Mouse (Mus musculus) kidney, embryonic 14.5 days (tissue): ENCODE data around the gene Myo19. TPM values are rescaled to one million over a fixed set of nuclear protein-coding genes. Genes with fewer than 3 reads are reported as not detected.

Source experiments
- ATAC-seq: fragments of 200-750 bp; cut with Nextera tagmentation; 2 replicates; pipeline ENCODE4 v1.8.0; 2017; ENCODE audit warnings: moderate number of reproducible peaks, mild to moderate bottlenecking, moderate TSS enrichment, moderate library complexity; ENCODE audit not compliant: low FRiP score, low TSS enrichment
- H3K27ac ChIP-seq: fragments of 300-500 bp; sonication (generic); 2 replicates; pipeline ENCODE4 v1.5.1; 2014; ENCODE audit warnings: low read depth, mild to moderate bottlenecking, low read length, moderate library complexity, mixed read lengths
- H3K27me3 ChIP-seq: fragments of 300-500 bp; sonication (generic); 2 replicates; pipeline ENCODE4 v1.6.1; 2014; ENCODE audit warnings: mild to moderate bottlenecking, low read length; ENCODE audit not compliant: control insufficient read depth, insufficient read depth
- H3K36me3 ChIP-seq: fragments of 300-500 bp; sonication (generic); 2 replicates; pipeline ENCODE4 v1.6.1; 2014; ENCODE audit warnings: low read length, mixed read lengths; ENCODE audit not compliant: control insufficient read depth, insufficient read depth
- H3K4me1 ChIP-seq: fragments of 300-500 bp; sonication (generic); 2 replicates; pipeline ENCODE4 v1.6.1; 2014; ENCODE audit warnings: low read length, mixed read lengths; ENCODE audit not compliant: control insufficient read depth, insufficient read depth
- H3K4me2 ChIP-seq: fragments of 300-500 bp; sonication (generic); replicated peaks from 2 replicates; pipeline ENCODE4 v1.6.1; 2014; ENCODE audit warnings: low read depth, mild to moderate bottlenecking, low read length
- H3K4me3 ChIP-seq: fragments of 300-500 bp; sonication (generic); 2 replicates; pipeline ENCODE4 v1.5.1; 2014; ENCODE audit warnings: mild to moderate bottlenecking, low read length
- H3K9ac ChIP-seq: fragments of 300-500 bp; sonication (generic); 2 replicates; pipeline ENCODE4 v1.6.1; 2014; ENCODE audit warnings: low read depth, mild to moderate bottlenecking, low read length, moderate library complexity
- H3K9me3 ChIP-seq: fragments of 300-500 bp; sonication (generic); 2 replicates; pipeline ENCODE4 v1.6.1; 2016; ENCODE audit warnings: low read length; ENCODE audit not compliant: control insufficient read depth
- WGBS: fragments of 180-500 bp; shearing (Covaris S2); extraction: QIAGEN DNeasy Blood & Tissue Kit; methylation state at CpG from one replicate; pipeline ENCODE4 v1.1.7; 2014; 5-methylcytosine and 5-hydroxymethylcytosine counted together
- polyA plus RNA-seq: library from polyadenylated mRNA; unstranded; fragments of >200 nt; fragmentation: Nextera tagmentation; extraction: Ambion mirVana; gene quantifications from 2 replicates; pipeline ENCODE4 v1.2.1, GENCODE M21; 2014

Myo19 gene
- polyA plus RNA-seq, 1 experiment from 2014 or later, result 15.0 TPM

DNA sequence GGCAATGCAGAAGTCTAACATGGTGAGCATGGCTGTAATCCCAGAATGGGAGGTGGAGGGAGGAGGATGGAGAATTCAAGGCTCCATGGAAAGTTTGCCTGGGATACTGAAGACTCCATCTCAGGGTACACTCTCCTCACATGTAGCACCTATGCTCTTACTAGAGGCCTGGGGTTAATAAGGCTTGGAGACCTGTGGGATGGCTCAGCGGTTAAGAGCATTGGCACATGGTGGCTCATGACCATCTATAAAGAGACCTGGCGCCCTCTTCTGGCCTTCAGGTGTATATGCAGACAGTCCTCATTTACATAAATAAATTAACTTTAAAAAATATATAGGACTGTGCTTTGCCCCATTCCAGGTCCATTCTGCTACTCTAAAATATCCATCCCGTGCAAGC is 39.3 kb downstream of the Myo19 start:
- 35% methylated on average over 3 of the region's 3 CpGs for WGBS
- Histone ChIP-seq H3K9ac (no peak overlapping the region), H3K36me3 (no peaks in the 10 kb centered on the region; the same call in 1 of the 2 replicates), H3K4me2 (no peak overlapping the region), H3K4me3 (no peak overlapping the region), H3K9me3 (no peaks in the 10 kb centered on the region), H3K27me3 (no peaks in the 10 kb centered on the region), H3K27ac (no peak overlapping the region), H3K4me1 (no peaks in the 10 kb centered on the region)
- ATAC-seq, result no peak

GRCm38 (mm10) chr11:84919951-84920350 is 40.0 kb downstream of the Myo19 start:
- 70% methylated on average over 7 of the region's 7 CpGs for WGBS
- no peaks in the 10 kb centered on the region for H3K4me1 ChIP-seq
- H3K9me3 ChIP-seq, result no peaks in the 10 kb centered on the region
- no peaks in the 10 kb centered on the region for H3K36me3 ChIP-seq
- no peak overlapping the region for H3K4me2 ChIP-seq
- H3K4me3 ChIP-seq, result no peak overlapping the region
- ATAC-seq, result no peak
- H3K27ac ChIP-seq, result no peak overlapping the region
- 0 out of 2 replicates have a peak overlapping the region, but pooled peaks have one; percentile 7 for H3K9ac ChIP-seq
- no peaks in the 10 kb centered on the region for H3K27me3 ChIP-seq

DNA sequence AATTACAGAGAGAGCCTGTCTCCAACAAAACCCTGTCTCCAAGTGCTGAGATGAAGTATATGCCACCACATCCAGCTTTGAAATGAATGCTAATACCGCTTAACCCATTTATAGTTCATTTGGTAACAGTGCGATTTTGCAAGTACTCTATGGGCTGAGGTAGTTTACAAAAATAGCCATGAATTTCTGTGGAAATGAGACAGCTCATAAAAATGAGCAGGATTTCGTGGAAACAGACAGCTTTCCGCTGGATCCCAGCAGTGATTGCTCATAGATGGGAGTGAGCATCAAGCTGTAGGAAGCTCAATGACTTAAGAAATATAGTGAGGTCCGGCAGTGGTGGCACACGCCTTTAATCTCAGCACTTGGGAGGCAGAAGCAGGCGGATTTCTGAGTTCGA is 41.0 kb downstream of the Myo19 start:
- Histone ChIP-seq H3K27ac (no peak overlapping the region), H3K4me3 (no peak overlapping the region), H3K36me3 (no peaks in the 10 kb centered on the region), H3K4me2 (no peak overlapping the region), H3K27me3 (no peaks in the 10 kb centered on the region), H3K4me1 (no peaks in the 10 kb centered on the region), H3K9me3 (no peaks in the 10 kb centered on the region), H3K9ac (no peak overlapping the region)
- 85% methylated on average over 8 of the region's 8 CpGs for WGBS
- ATAC-seq, result no peak

GRCm38 (mm10) chr11:84932261-84932660 is 52.3 kb downstream of the Myo19 start:
- no peaks in the 10 kb centered on the region for H3K36me3 ChIP-seq
- no peak overlapping the region for H3K4me3 ChIP-seq
- H3K9ac ChIP-seq, result no peak overlapping the region
- ATAC-seq, result no peak
- H3K9me3 ChIP-seq, result no peaks in the 10 kb centered on the region
- H3K27ac ChIP-seq, result no peak overlapping the region
- 11% methylated on average over 6 of the region's 6 CpGs for WGBS
- H3K4me1 ChIP-seq, result no peaks in the 10 kb centered on the region
- H3K27me3 ChIP-seq, result no peaks in the 10 kb centered on the region
- no peak overlapping the region for H3K4me2 ChIP-seq

DNA sequence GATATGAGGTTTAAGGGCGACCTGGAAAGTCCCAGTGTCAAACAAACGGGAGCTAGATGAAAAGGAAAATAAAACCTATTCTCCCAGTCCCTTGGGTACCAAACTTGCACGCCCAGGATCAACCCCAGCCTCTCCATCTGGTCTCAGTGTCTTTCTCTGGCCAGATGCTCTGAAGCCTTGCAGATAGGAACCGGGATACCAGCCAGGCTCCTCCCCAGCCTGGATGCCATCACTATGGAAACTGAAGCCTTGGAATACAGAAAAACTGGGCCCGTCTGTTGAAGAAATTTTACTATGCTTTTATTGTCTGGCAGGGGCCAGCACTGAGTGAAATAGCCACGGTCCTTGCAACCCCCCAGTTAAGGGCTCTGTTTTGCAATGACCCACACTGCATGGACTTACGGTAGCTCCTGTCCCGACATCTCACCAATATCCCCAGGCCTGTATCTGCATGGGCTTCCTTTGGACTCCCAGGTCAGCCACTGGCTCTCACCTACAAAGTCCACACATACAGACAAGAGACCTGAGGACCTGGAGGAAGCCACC is 59.6 kb downstream of the Myo19 start:
- ATAC-seq, result no peak
- no peak overlapping the region for H3K4me3 ChIP-seq

GRCm38 (mm10) chr11:84940140-84940539 is 60.2 kb downstream of the Myo19 start:
- Histone ChIP-seq H3K9ac (no peak overlapping the region), H3K4me1 (no peaks in the 10 kb centered on the region), H3K27ac (no peak overlapping the region), H3K4me3 (no peak overlapping the region), H3K27me3 (peaks cover 10% of the 10 kb centered on the region), H3K9me3 (no peaks in the 10 kb centered on the region), H3K4me2 (no peak overlapping the region), H3K36me3 (no peaks in the 10 kb centered on the region)
- 79% methylated on average over 10 of the region's 10 CpGs for WGBS
- no peak for ATAC-seq

More for the DNA sequence above, 59.6 kb downstream of the Myo19 start:
- Histone ChIP-seq H3K9ac (no peak overlapping the region), H3K4me1 (no peaks in the 10 kb centered on the region), H3K4me2 (no peak overlapping the region), H3K27me3 (peaks cover 5% of the 10 kb centered on the region), H3K27ac (no peak overlapping the region), H3K9me3 (no peaks in the 10 kb centered on the region), H3K36me3 (no peaks in the 10 kb centered on the region)
- WGBS, result 66% methylated on average over 8 of the region's 8 CpGs

DNA sequence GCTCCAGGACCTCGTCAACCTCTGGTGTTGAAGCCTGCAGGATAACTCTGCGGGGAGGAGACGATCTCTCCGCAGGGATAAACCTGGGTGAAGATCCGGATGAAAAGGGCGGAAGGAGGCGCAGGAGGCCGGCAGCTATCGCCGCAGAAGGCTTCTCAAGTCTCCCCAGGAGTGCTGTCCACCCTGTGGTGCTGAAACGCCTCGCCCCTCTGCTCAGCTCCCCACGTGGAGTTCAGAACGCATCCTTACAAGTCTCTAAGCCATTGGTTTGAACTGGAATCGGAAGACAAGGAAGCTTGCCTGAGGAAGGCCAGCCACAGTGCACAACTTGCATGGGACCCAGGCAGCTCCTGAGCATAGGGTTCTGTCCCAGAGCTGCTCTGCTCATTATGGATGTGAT is 64.0 kb downstream of the Myo19 start:
- H3K9me3 ChIP-seq, result no peaks in the 10 kb centered on the region
- no peaks in the 10 kb centered on the region for H3K36me3 ChIP-seq
- H3K27me3 ChIP-seq, result peaks cover 12% of the 10 kb centered on the region
- no peak for ATAC-seq
- H3K4me1 ChIP-seq, result no peaks in the 10 kb centered on the region
- no peak overlapping the region for H3K27ac ChIP-seq
- 1% methylated on average over 15 of the region's 15 CpGs for WGBS
- H3K4me3 ChIP-seq, result no peak overlapping the region
- H3K4me2 ChIP-seq, result peak overlapping the region; percentile 28
- H3K9ac ChIP-seq, result no peak overlapping the region

- no peak overlapping the region for H3K4me3 ChIP-seq
- ATAC-seq, result no peak
- no peaks in the 10 kb centered on the region for H3K4me1 ChIP-seq
- no peaks in the 10 kb centered on the region for H3K36me3 ChIP-seq
- peaks cover 12% of the 10 kb centered on the region for H3K27me3 ChIP-seq
- H3K9me3 ChIP-seq, result no peaks in the 10 kb centered on the region
- H3K9ac ChIP-seq, result no peak overlapping the region
- 5% methylated on average over 12 of the region's 12 CpGs for WGBS
- H3K4me2 ChIP-seq, result no peak overlapping the region
- H3K27ac ChIP-seq, result no peak overlapping the region
These were observed 64.9 kb downstream of the Myo19 start for GRCm38 (mm10) chr11:84944639-84945435.

GRCm38 (mm10) chr11:84945841-84946240 is 65.9 kb downstream of the Myo19 start:
- no peak overlapping the region for H3K4me2 ChIP-seq
- peaks cover 12% of the 10 kb centered on the region for H3K27me3 ChIP-seq
- WGBS, result 59% methylated on average over 3 of the region's 3 CpGs
- H3K27ac ChIP-seq, result no peak overlapping the region
- no peak overlapping the region for H3K4me3 ChIP-seq
- H3K36me3 ChIP-seq, result no peaks in the 10 kb centered on the region
- no peak for ATAC-seq
- no peaks in the 10 kb centered on the region for H3K4me1 ChIP-seq
- no peaks in the 10 kb centered on the region for H3K9me3 ChIP-seq
- no peak overlapping the region for H3K9ac ChIP-seq
